Mouse (Mus musculus) heart, adult 2 months (tissue): Measurements from ENCODE around the gene Anxa8. TPM values are rescaled to one million over a fixed set of nuclear protein-coding genes. Genes with fewer than 3 reads are reported as not detected.

Experiments used
- DNase-seq, 2 experiments: peaks; one replicate each; pipeline ENCODE4 v3.0.0; 2021
- H3K27ac ChIP-seq: fragments of 200-600 bp; 2 replicates; pipeline ENCODE4 v1.8.1; 2022
- H3K27me3 ChIP-seq: fragments of 200-500 bp; 2 replicates; pipeline ENCODE4 v1.6.1; 2012; ENCODE audit warnings: mild to moderate bottlenecking, low read length, inconsistent platforms, mixed read lengths; ENCODE audit not compliant: control insufficient read depth, insufficient read depth
- H3K36me3 ChIP-seq: fragments of 200-500 bp; 2 replicates; pipeline ENCODE4 v1.6.1; 2012; ENCODE audit warnings: low read length, inconsistent platforms; ENCODE audit not compliant: control insufficient read depth, insufficient read depth
- H3K4me1 ChIP-seq: fragments of 200-500 bp; 2 replicates; pipeline ENCODE4 v1.6.1; 2011; ENCODE audit warnings: low read length; ENCODE audit not compliant: control insufficient read depth, insufficient read depth
- H3K4me3 ChIP-seq: fragments of 200-600 bp; 2 replicates; pipeline ENCODE4 v1.8.1; 2022
- H3K79me2 ChIP-seq: fragments of 200-500 bp; replicated peaks from 2 replicates; pipeline ENCODE4 v1.6.1; 2012; ENCODE audit warnings: mild to moderate bottlenecking, inconsistent platforms, low read length, moderate library complexity, mixed read lengths; ENCODE audit not compliant: control insufficient read depth, insufficient read depth
- H3K9ac ChIP-seq: fragments of 200-500 bp; 2 replicates; pipeline ENCODE4 v1.6.1; 2012; ENCODE audit warnings: low read depth, mild to moderate bottlenecking, control low read depth, inconsistent platforms, low read length, mixed read lengths
- CTCF ChIP-seq: fragments of 200-600 bp; IDR thresholded peaks from 2 replicates; pipeline ENCODE4 v1.8.1; 2022; ENCODE audit warnings: antibody characterized with exemption, mild to moderate bottlenecking, moderate library complexity
- EP300 ChIP-seq: fragments of 200-500 bp; IDR thresholded peaks from 2 replicates; pipeline ENCODE4 v1.6.1; 2011; ENCODE audit warnings: low read depth, low read length, control low read depth; ENCODE audit not compliant: insufficient read depth
- POLR2A ChIP-seq: fragments of 200-500 bp; IDR thresholded peaks from 2 replicates; pipeline ENCODE4 v1.6.1; 2011; ENCODE audit warnings: mild to moderate bottlenecking, low read depth, low read length, control low read depth; ENCODE audit not compliant: insufficient read depth
- WGBS: fragments of 180-500 bp; shearing (Covaris S2); methylation state at CpG from one replicate; pipeline ENCODE4 v1.1.7; 2018; 5-methylcytosine and 5-hydroxymethylcytosine counted together
- intact Hi-C: fragments of 180-260 bp; cut with DNase I; formaldehyde crosslinking; loops from one replicate; pipeline ENCODE4 v1.15.1; 2025
- polyA plus RNA-seq: library from polyadenylated mRNA; depleted of rRNA; stranded (reverse); fragments of >200 nt; gene quantifications from 2 replicates; pipeline ENCODE4 v1.2.3, GENCODE M21; 2012; rRNA removed
- total RNA-seq, 2 experiments: library from RNA; stranded (reverse); gene quantifications; 2 replicates each; pipeline ENCODE4 v1.2.3; 2021

The Anxa8 gene
- total and polyA plus RNA-seq, 3 experiments, result 2.5 to 4.0 (median 3.1) TPM

GRCm38 (mm10) chr14:34139671-34140664 lies 54.2 kb downstream of the Anxa8 start:
- Histone ChIP-seq H3K79me2 (no peaks in the 10 kb centered on the region), H3K27ac (no peak overlapping the region), H3K9ac (no peak overlapping the region), H3K36me3 (no peaks in the 10 kb centered on the region), H3K4me3 (no peak overlapping the region), H3K27me3 (no peaks in the 10 kb centered on the region), H3K4me1 (no peaks in the 10 kb centered on the region; the same call in 1 of the 2 replicates)
- 87% methylated on average over 15 of the region's 15 CpGs for WGBS
- TF ChIP-seq POLR2A, result no peak
- TF ChIP-seq EP300, result no peak
- TF ChIP-seq CTCF, result no peak
- intact Hi-C loops, result no loop called here
- DNase-seq, result no peak

GRCm38 (mm10) chr14:34142316-34142715 lies 56.5 kb downstream of the Anxa8 start:
- Histone ChIP-seq H3K4me1 (no peaks in the 10 kb centered on the region), H3K27me3 (no peaks in the 10 kb centered on the region), H3K79me2 (no peaks in the 10 kb centered on the region), H3K27ac (no peak overlapping the region), H3K36me3 (no peaks in the 10 kb centered on the region), H3K9ac (no peak overlapping the region), H3K4me3 (no peak overlapping the region)
- 68% methylated on average over 1 of the region's 1 CpGs for WGBS
- intact Hi-C loops, result no loop called here
- TF ChIP-seq POLR2A (no peak), EP300 (no peak), CTCF (no peak)
- DNase-seq, result no peak

GRCm38 (mm10) chr14:34142915-34143314 lies 57.1 kb downstream of the Anxa8 start:
- Histone ChIP-seq H3K27ac (no peak overlapping the region), H3K4me1 (no peaks in the 10 kb centered on the region), H3K4me3 (no peak overlapping the region), H3K27me3 (no peaks in the 10 kb centered on the region), H3K9ac (no peak overlapping the region), H3K79me2 (no peaks in the 10 kb centered on the region), H3K36me3 (no peaks in the 10 kb centered on the region)
- no peak for DNase-seq
- 88% methylated on average over 10 of the region's 10 CpGs for WGBS
- intact Hi-C loops, result no loop called here
- no peak for TF ChIP-seq POLR2A
- TF ChIP-seq CTCF, result no peak
- no peak for TF ChIP-seq EP300

Other genes with a start within 250 kb of the Anxa8 start
- gene Gdf10, start 162.4 kb upstream of the Anxa8 start, total RNA-seq, result 1 to 10 TPM; 1.0 to 1.1 TPM
- gene Gdf10, start 162.4 kb upstream of the Anxa8 start, polyA plus RNA-seq, result 1.8 and 3.8 TPM in 2 replicates
- under 1 TPM; 0.10 to 0.34 TPM for gene Gdf2, start 144.9 kb upstream of the Anxa8 start, total RNA-seq
- gene Gdf2, start 144.9 kb upstream of the Anxa8 start, polyA plus RNA-seq, result 0.16 and 0.20 TPM in 2 replicates
- not detected for gene Rbp3, start 132.0 kb upstream of the Anxa8 start, total RNA-seq
- not detected in 2 replicates for gene Rbp3, start 132.0 kb upstream of the Anxa8 start, polyA plus RNA-seq
- gene Zfp488, start 107.2 kb upstream of the Anxa8 start, total RNA-seq, result not detected
- gene Zfp488, start 107.2 kb upstream of the Anxa8 start, polyA plus RNA-seq, result not detected in 2 replicates
- gene Gm30083, start 70.8 kb upstream of the Anxa8 start, total RNA-seq, result not detected
- gene Gm30083, start 70.8 kb upstream of the Anxa8 start, polyA plus RNA-seq, result not detected in 2 replicates
- not detected for gene Gm5460, start 69.2 kb upstream of the Anxa8 start, total RNA-seq
- gene Gm5460, start 69.2 kb upstream of the Anxa8 start, polyA plus RNA-seq, result not detected in 2 replicates
- gene Antxrl, start 33.3 kb upstream of the Anxa8 start, total RNA-seq, result not detected
- 0.06 TPM in 2 replicates for gene Antxrl, start 33.3 kb upstream of the Anxa8 start, polyA plus RNA-seq
- not detected for gene A630023A22Rik, start 16.8 kb downstream of the Anxa8 start, total RNA-seq
- not detected in 2 replicates for gene A630023A22Rik, start 16.8 kb downstream of the Anxa8 start, polyA plus RNA-seq
- under 1 TPM; 0.08 to 0.18 TPM for gene Npy4r, start 66.5 kb downstream of the Anxa8 start, total RNA-seq
- gene Npy4r, start 66.5 kb downstream of the Anxa8 start, polyA plus RNA-seq, result 0.80 and 1.1 TPM in 2 replicates
- gene Gprin2, start 115.7 kb downstream of the Anxa8 start, total RNA-seq, result under 1 TPM; 0.23 to 0.26 TPM
- 0.10 and 0.20 TPM in 2 replicates for gene Gprin2, start 115.7 kb downstream of the Anxa8 start, polyA plus RNA-seq
- under 1 TPM; 0.43 to 0.78 TPM for gene Syt15, start 133.6 kb downstream of the Anxa8 start, total RNA-seq
- gene Syt15, start 133.6 kb downstream of the Anxa8 start, polyA plus RNA-seq, result 1.5 and 1.6 TPM in 2 replicates
- gene Shld2, start 224.5 kb downstream of the Anxa8 start, total RNA-seq, result 1 to 10 TPM; 7.8 to 9.9 TPM
- gene Shld2, start 224.5 kb downstream of the Anxa8 start, polyA plus RNA-seq, result 2.4 and 3.5 TPM in 2 replicates
- 100 to 1,000 TPM; 127 to 148 TPM for gene Glud1, start 224.7 kb downstream of the Anxa8 start, total RNA-seq
- gene Glud1, start 224.7 kb downstream of the Anxa8 start, polyA plus RNA-seq, result 52.1 and 73.2 TPM in 2 replicates